Mouse (Mus musculus) lung, postnatal 36 days (tissue): ENCODE results near the gene Cnbp.

ENCODE experiments used
- DNase-seq: peaks from one replicate; pipeline ENCODE4 v3.0.0; 2022; ENCODE audit warnings: mixed read lengths

Gene Cnbp

GRCm38 (mm10) chr6:87849780-87850154 is 1.1 kb downstream of the Cnbp start:
- peak; percentile 22 for DNase-seq

DNA sequence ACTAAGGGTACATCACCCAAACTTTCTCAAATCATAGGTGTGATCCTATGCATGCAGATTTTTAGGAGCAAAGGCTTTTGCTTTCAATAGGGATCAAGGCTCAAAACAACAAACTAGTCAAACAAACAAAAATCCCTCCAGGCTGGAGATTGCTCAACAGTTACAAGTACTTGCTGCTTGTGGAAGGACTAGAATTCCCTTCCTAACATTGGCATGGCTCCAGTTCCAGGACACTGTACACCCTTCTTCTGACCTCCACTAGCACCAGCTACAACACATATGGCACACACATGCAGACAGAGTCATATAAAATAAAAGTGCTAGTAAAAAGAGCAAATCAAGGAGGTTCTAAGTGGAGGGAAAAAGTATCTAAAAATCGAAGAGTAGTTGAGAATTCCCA is 4.1 kb downstream of the Cnbp start:
- DNase-seq = peak; percentile 66

DNA sequence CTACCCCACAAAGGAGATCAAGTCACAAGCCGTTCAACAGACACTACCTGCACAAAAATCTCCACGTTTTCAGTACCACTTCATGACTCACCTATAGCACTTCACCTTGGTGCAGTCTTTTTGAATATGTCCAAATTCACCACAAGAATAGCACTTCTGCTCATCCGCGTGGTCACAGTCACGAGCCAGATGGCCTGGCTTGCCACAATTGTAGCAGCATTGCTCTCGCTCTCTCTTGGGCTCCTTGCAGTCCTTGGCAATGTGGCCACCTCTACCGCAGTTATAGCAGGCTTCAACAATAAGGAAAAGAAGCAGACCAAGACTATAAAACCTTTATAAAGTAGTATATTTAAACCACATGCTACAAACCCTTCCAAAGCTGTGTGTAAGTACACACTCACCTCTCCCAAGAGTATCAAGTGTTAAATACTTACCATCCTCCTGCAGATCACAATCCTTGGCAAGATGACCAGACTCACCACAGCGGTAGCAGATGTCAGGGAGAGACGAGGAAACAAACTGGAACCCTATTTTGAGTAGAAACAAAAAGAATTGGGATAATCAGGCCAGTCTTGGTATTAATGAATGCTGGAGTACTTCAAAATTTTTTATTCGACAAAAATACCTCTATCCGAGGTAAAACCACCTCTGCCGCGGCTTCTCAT is 5.7 kb downstream of the Cnbp start:
- no peak for DNase-seq

GRCm38 (mm10) chr6:87842254-87842653 is 8.7 kb downstream of the Cnbp start:
- peak; percentile 26 for DNase-seq

- DNase-seq = no peak
Observed at GRCm38 (mm10) chr6:87841635-87842034, 9.3 kb downstream of the Cnbp start.

DNA sequence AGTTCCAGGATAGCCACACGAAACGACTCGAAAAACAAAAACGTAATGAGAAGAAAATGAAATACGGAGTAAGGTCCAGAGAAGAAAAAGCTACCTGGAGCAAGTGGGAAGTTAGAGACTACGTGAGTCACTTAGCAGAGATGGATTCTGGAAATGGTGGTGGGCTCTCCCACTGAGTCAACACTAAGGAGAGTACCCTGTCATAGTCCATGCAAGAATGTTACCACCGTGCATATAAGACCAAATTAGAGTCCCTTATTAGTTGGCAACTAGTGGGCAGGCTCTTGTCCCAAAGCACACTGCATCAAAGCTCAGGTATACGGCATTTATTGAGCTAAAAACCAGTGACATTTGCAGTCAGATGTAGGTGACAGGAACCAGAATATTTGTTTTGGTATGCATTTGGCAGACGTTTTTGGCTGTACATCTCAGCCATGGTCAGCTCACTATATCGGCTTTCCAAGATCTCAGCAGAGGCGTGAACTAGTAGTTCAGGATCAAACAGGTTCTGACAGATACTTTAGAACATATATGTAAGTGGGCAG is 11.0 kb downstream of the Cnbp start:
- DNase-seq = no peak

DNA sequence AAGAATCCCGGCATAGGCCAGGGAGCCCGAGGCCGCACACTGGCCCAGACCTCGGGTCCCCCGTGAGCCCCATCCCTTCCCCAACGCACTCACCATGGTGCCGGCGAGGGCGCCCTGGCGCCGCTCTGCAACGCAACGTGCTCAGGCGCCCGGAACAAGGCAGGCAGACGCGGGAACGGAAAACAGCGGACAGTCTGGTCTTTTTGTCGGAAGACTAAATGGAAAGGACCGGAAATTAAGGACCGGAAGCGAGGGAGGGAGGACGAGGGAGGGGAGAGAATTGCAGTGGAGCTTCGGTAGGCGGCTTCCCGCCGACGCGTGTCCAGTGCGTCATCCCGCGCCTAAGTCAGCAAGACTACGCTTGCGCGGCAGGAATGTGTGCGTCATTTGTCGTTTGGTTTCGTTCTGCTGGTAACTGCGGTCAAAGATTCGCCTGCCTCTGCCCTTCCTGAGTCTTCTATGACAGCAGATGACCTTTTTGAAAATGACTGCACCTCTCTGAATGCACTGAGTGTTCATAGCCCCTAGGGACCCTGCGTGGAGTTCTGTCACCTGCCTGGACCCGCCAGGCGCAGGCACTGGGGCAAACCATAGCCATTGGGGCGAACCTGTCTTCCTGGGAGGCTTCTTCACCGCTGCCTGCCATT is 12.2 kb downstream of the Cnbp start, which contains the start of gene Isy1:
TSS of gene Isy1 (minus strand) at position 248 of the 647 bp plus-strand sequence.
- peak; percentile 97 for DNase-seq

- no peak for DNase-seq
Observed at GRCm38 (mm10) chr6:87835695-87836094, 15.2 kb downstream of the Cnbp start, which contains the start of gene Gm45140. Gene Gm45140, minus strand, starts transcription at chr6:87835795.

- DNase-seq = no peak
Observed at GRCm38 (mm10) chr6:87820366-87820765, 30.5 kb downstream of the Cnbp start.

DNA sequence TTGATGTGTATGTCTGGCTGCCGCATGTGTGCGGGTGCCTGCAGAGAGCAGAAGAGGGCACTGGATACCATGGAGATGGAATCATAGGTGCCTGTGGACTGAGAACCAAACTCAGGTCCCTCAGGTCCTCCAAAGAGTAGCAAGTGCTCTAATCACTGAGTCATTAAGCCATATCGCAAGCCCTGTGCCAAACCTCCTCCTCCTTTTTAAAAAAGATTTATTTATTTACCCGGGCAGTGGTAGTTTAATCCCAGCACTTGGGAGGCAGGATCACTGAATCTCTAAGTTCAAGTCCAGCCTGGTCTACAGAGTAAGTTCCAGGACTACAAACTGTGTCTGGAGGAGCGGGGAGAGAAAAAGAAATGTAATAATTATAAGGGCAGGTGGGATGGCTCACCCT is 36.4 kb downstream of the Cnbp start:
- DNase-seq = no peak

DNA sequence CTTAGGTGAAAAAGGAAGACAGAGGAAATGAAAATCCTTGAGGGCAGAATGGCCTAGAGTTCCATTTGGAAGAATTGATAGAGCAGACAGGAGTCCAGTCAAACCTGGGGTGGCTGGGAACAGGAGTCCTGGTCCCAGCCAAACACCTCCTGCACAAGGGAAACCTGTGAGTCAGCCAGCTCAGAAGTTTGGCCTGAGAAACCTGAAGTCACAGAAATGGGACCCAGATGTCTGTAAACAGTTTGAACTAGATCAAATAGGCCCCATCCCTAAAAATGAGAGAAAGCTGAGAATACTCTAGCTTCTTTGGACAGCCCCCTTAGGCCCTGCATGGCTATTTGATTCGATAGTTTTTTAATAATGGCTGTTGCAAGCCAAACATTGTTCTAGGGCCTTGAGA is 38.2 kb downstream of the Cnbp start:
- no peak for DNase-seq

DNA sequence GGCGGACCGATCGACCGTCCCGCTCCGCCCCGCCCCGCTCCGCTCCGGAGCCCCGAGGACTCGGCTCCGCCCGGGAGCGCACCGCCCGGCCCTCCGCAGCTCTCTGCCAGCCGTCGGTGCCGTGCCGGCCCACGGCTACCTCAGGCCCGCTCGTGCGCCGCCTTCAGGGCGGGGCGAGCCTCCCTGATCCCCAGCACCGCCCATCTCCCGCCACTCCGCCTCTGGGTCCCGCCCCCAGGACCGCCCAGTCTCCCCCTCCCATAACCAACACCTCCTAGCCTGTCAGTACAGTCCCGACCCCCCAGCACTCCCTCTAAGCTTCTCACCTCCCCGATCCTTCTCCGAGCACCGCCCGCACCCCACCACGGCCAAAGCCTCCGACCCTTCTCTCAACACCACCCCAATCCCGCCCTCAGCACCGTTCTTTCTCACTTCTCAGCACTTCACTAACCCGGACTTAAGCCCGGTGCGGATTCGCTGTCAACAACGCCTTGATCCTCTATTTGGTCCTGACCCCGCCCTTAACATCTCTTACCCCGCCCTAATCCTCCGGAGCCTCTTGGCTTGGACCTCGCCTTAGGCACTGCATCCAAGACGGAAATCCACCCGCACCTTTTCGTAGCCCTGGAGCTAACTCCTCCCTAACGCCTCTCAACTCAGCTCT is 39.1 kb downstream of the Cnbp start, which contains the start of gene Rab43:
TSS of gene Rab43 (minus strand) at position 490 of the 664 bp plus-strand sequence.
- DNase-seq = peak; percentile 96

GRCm38 (mm10) chr6:87810713-87811669 is 39.9 kb downstream of the Cnbp start:
- DNase-seq = peak; percentile 84

GRCm38 (mm10) chr6:87810311-87810710 is 40.6 kb downstream of the Cnbp start:
- no peak for DNase-seq

DNA sequence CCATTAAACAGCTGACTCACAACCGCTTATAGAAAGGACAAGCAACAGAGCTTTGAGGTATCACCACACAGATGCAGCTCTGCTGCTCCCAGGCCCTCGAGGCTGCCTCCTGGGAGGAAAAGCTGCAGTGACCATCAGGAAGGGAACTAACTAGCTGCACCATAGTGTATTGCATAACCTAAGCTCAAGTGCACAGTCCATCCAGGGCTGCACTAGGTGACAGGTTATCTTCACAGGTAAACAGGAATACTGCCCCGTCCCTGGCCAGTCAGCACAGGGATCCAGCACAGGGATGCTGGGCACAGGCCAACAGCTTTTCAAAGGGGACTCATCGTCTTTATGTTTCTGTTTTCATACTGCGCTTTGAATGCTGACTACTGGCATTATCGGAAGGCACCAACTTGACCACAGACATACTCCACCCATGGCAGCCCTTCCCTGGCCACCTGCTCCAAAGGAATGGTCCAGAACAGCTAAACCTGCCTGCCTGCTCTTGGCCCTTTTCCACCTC is 41.2 kb downstream of the Cnbp start:
- DNase-seq = peak; percentile 29

DNA sequence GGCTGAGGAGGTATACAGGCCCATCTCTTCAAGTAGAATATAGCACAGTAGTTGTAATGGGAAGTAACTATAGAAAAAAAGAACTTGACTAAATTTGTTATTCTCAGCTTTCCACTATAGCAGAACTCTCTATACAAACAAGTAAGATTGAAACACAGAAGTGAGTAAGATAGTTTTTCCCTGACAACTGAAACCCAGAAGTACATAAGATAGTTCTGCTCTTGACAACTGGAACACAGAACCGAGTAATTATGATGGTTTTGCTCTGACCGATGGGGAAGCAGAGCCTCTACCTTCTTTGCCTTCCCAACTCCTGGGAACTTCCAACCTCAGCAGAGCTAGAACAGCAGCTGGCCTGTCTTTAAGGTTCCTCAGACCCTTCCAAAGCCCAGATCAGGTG is 41.8 kb downstream of the Cnbp start:
- no peak for DNase-seq

- DNase-seq = no peak
Observed at GRCm38 (mm10) chr6:87808521-87808920, 42.4 kb downstream of the Cnbp start.

DNA sequence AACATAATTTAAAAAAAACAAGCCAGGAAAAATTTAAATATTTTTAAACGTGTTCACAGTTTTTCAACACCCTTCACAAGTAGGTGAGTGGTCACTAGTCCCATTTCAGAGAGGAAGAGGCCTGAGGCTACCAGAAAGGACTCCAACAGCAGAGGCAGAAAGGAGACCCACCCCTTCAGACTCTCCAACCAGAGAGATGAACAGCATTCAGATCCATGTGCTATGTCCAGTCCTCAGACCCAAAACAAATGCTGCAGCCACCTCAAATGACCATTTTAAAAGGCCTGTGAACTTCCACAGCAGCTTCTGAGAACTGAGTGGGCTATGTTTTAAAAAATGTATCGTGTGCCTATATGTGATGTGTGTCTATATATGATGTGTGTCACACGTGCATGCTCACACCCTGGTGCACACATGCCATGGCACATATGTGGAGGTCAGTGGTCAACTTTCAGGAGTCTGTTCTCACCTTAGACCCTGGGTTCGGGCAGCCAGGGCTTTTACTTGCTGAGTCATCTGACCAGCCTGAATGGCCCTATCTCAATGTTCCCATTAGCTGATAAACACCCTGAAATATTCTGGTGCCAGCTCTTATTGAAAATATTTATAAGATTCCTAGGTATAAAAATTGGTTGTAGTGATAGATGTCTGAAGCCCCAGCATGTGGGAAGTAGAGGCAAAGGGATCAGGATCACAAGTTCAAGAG is 43.0 kb downstream of the Cnbp start:
- no peak for DNase-seq

- DNase-seq = no peak
Observed at GRCm38 (mm10) chr6:87806857-87807256, 44.0 kb downstream of the Cnbp start.

DNA sequence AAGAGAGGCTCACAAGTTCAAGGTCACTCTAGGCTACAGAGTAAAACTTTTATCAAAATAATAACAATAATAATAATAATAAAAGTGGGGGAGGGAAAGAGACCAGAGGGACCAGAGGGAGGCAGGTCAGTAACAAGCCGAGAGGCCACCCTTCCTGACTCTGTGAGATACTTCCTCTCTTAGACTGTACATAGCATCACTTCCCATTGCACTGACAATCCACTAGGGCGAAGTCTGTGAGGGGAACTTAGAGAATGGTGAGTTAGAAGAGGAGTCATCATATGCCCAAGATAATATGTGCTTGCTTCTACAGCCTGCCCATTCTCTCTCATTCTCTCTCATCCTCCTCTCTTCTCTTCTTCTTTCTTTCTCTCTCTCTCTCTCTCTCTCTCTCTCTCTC is 44.9 kb downstream of the Cnbp start:
- peak; percentile 46 for DNase-seq

- no peak for DNase-seq
Observed at GRCm38 (mm10) chr6:87805448-87805847, 45.5 kb downstream of the Cnbp start.

DNA sequence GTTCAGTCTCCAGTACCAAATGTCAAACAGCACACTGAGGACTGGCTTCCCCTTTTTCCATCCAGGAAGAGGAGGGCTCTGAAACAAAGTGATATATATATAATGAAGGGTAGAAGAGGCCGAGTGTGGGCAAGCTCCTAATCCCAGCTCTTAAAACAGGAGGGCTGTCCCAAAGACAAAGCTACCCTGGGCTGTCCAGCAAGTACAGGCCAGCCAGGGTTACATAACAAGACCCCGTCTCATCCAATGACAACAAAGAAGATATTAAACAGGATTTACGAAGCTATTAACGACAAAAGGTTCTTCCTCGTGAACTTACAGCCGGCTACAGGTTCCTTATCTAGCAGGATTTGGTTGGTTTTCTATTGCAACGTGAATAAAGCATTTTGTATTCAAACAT is 46.0 kb downstream of the Cnbp start:
- DNase-seq = no peak
